Mouse (Mus musculus): ENCODE data around the gene Arnt.

Arnt gene

GRCm38 (mm10) chr3:95450915-95451314 is 16.7 kb downstream of the Arnt start:
- intact Hi-C loops (cut with DNase I): loop anchor here (5.0 kb wide), 1 partner anchor 104 kb away; no protein-coding TSS in a partner anchor

- intact Hi-C loops (cut with DNase I): no loop called here
These were observed 22.2 kb downstream of the Arnt start for GRCm38 (mm10) chr3:95456367-95456766.

- intact Hi-C loops (cut with DNase I): no loop called here
These were observed 23.6 kb downstream of the Arnt start for GRCm38 (mm10) chr3:95457758-95458157.

GRCm38 (mm10) chr3:95459381-95459780 is 25.2 kb downstream of the Arnt start:
- intact Hi-C loops (cut with DNase I): no loop called here

GRCm38 (mm10) chr3:95463852-95464251 is 29.7 kb downstream of the Arnt start:
- intact Hi-C loops (cut with DNase I): no loop called here

- intact Hi-C loops (cut with DNase I): loop anchor here (10.0 kb wide), 1 partner anchor 366 kb away; no protein-coding TSS in a partner anchor
These were observed 44.8 kb downstream of the Arnt start for GRCm38 (mm10) chr3:95478966-95479365.

GRCm38 (mm10) chr3:95486421-95486820 is 52.2 kb downstream of the Arnt start:
- intact Hi-C loops (cut with DNase I): no loop called here

GRCm38 (mm10) chr3:95488679-95489078 is 54.5 kb downstream of the Arnt start:
- intact Hi-C loops (cut with DNase I): no loop called here

- intact Hi-C loops (cut with DNase I): no loop called here
These were observed 56.0 kb downstream of the Arnt start for GRCm38 (mm10) chr3:95490238-95490637.

GRCm38 (mm10) chr3:95494342-95494741 is 60.2 kb downstream of the Arnt start:
- intact Hi-C loops (cut with DNase I): no loop called here

GRCm38 (mm10) chr3:95498229-95498628 is 64.0 kb downstream of the Arnt start:
- intact Hi-C loops (cut with DNase I): no loop called here

GRCm38 (mm10) chr3:95499024-95499423 is 64.8 kb downstream of the Arnt start, which contains the start of gene Ctsk:
Gene Ctsk (plus strand): TSS chr3:95499256.
- intact Hi-C loops (cut with DNase I): no loop called here

GRCm38 (mm10) chr3:95499496-95500140 is 65.4 kb downstream of the Arnt start:
- intact Hi-C loops (cut with DNase I): no loop called here

GRCm38 (mm10) chr3:95502312-95502711 is 68.1 kb downstream of the Arnt start:
- intact Hi-C loops (cut with DNase I): no loop called here

GRCm38 (mm10) chr3:95509348-95509747 is 75.2 kb downstream of the Arnt start:
- intact Hi-C loops (cut with DNase I): no loop called here

- intact Hi-C loops (cut with DNase I): loop anchor here (10.0 kb wide), 1 partner anchor 263 kb away; no protein-coding TSS in a partner anchor
These were observed 77.5 kb downstream of the Arnt start for GRCm38 (mm10) chr3:95511611-95512180.

GRCm38 (mm10) chr3:95516614-95517041 is 82.4 kb downstream of the Arnt start:
- intact Hi-C loops (cut with DNase I): loop anchor here (10.0 kb wide), 1 partner anchor 258 kb away; no protein-coding TSS in a partner anchor

- intact Hi-C loops (cut with DNase I): loop anchor here (10.0 kb wide), 1 partner anchor 257 kb away; no protein-coding TSS in a partner anchor
These were observed 83.3 kb downstream of the Arnt start for GRCm38 (mm10) chr3:95517493-95517898.

GRCm38 (mm10) chr3:95518891-95519290 is 84.7 kb downstream of the Arnt start:
- intact Hi-C loops (cut with DNase I): loop anchor here (10.0 kb wide), 1 partner anchor 256 kb away; no protein-coding TSS in a partner anchor

- intact Hi-C loops (cut with DNase I): loop anchor here (10.0 kb wide), 1 partner anchor 255 kb away; no protein-coding TSS in a partner anchor
These were observed 85.1 kb downstream of the Arnt start for GRCm38 (mm10) chr3:95519315-95519714.

- intact Hi-C loops (cut with DNase I): no loop called here
These were observed 85.9 kb downstream of the Arnt start for GRCm38 (mm10) chr3:95520100-95520499.

- intact Hi-C loops (cut with DNase I): no loop called here
These were observed 87.0 kb downstream of the Arnt start for GRCm38 (mm10) chr3:95521168-95521567.

- intact Hi-C loops (cut with DNase I): no loop called here
These were observed 89.5 kb downstream of the Arnt start for GRCm38 (mm10) chr3:95523662-95524061.

Data from adrenal gland (tissue).